Mouse (Mus musculus) stomach, adult 2 months (tissue): ENCODE data around the gene Ccl19. TPM values are rescaled to one million over a fixed set of nuclear protein-coding genes. Genes with fewer than 3 reads are reported as not detected.

Source experiments
- polyA plus RNA-seq: library from polyadenylated mRNA; depleted of rRNA; stranded (reverse); fragments of >200 nt; gene quantifications from 2 replicates; pipeline ENCODE4 v1.2.3, GENCODE M21; 2012; rRNA removed

The Ccl19 gene
- 0.86 and 1.9 TPM in 2 replicates for polyA plus RNA-seq

DNA sequence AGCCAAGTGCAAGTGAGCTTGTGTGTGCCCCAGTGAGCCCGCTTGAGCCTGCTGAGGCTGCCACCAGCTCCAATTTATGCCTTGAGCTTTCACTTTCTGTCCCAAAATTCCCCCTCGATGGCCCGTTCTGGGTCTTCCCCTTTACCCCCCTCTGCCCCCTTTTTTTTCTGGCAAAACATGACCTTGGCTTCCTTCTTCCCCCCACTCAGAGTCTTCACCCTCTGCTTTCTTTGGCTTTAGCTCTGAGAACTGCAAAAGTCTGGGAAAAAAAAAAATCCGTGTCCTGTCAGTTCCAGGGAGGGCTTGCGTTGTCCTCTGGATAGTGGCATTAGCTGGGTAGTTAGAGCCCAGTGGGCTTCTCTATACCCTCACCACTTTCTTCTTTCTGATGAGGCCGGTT, at the start of gene Ccl19:
Ccl19 (minus strand) TSS at position 101 of the 400 bp plus-strand sequence.

DNA sequence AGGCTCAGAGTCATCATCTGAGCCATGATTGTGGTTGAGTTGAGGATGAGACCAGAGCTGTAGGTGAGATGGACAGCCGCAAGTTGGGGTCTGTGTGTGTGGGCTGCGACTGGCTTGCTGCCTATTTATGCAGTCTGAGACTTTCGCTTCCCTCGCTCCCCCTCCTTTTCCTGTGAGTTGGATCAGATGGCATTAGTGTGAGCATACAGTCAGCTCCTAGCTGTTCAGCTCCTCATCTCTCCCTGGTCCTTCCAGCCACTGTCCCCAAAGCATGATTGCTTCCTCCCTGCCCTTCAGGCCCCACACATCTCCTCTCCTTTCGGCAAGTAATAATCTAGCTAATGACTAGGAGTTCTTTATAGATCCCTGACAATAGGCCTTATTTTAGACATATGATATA, 17.5 kb upstream of the Ccl19 start, which contains the start of gene Ccl21a:
Ccl21a (minus strand) TSS at position 101 of the 400 bp plus-strand sequence.

DNA sequence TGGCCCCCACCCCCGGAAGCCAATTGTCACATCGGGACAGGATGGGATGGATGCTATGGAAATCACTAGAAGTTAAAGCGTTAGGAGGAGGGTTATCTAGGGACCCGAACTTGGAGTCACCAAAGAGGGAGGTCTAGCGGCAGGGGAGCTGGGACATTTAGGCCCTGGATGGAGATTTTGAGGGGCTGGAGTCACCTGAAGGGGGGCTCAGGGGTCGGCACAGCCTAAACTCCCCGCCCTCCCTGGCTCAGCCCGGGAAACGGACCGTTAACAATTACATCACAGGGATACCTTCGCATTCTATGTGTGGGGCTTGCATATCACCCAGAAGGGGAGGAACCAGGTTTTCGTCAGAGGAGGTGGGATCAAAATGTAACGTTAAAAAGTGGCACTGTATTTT, 21.1 kb downstream of the Ccl19 start, which contains the start of gene 4930578G10Rik:
4930578G10Rik (plus strand) TSS at position 301 of the 400 bp plus-strand sequence.

Other genes with a start within 250 kb of the Ccl19 start
- not detected in 2 replicates for gene Fam205a2, start 228.4 kb downstream of the Ccl19 start, polyA plus RNA-seq
- 1.3 TPM in 1 of 2 replicates, not detected in the other for gene Gm10591, start 144.4 kb downstream of the Ccl19 start, polyA plus RNA-seq
- 0.63 TPM in 1 of 2 replicates, not detected in the other for gene Gm2564, start 126.9 kb downstream of the Ccl19 start, polyA plus RNA-seq
- not detected in 2 replicates for gene Ccl27b, start 101.3 kb downstream of the Ccl19 start, polyA plus RNA-seq
- 0.09 and 0.14 TPM in 2 replicates for gene Il11ra2, start 94.7 kb downstream of the Ccl19 start, polyA plus RNA-seq
- gene 4930578G10Rik, start 21.0 kb downstream of the Ccl19 start, polyA plus RNA-seq, result not detected in 2 replicates
- 14.0 and 19.6 TPM in 2 replicates for gene Ccl21a, start 17.4 kb upstream of the Ccl19 start, polyA plus RNA-seq
- gene Fam205a1, start 97.3 kb upstream of the Ccl19 start, polyA plus RNA-seq, result not detected in 2 replicates
- not detected in 2 replicates for gene Gm12394, start 100.2 kb upstream of the Ccl19 start, polyA plus RNA-seq
- not detected in 2 replicates for gene Fam205c, start 117.7 kb upstream of the Ccl19 start, polyA plus RNA-seq
- 1.5 and 2.4 TPM in 2 replicates for gene Phf24, start 160.1 kb upstream of the Ccl19 start, polyA plus RNA-seq
- 10.8 and 12.7 TPM in 2 replicates for gene Dnajb5, start 193.2 kb upstream of the Ccl19 start, polyA plus RNA-seq
- gene 1700022I11Rik, start 213.0 kb upstream of the Ccl19 start, polyA plus RNA-seq, result not detected in 2 replicates
- gene Vcp, start 243.9 kb upstream of the Ccl19 start, polyA plus RNA-seq, result 135 and 178 TPM in 2 replicates